Mouse (Mus musculus): ENCODE measurements at regions not wholly inside any gene's neighbourhood (a gene's known extent, or its start where the extent isn't known, plus 50 kb on each side); places are given as distances from the start of the nearest gene placed in this dataset.
A peak's percentile ranks its signal among the peaks of the same experiment; 100 is the strongest.

DNA sequence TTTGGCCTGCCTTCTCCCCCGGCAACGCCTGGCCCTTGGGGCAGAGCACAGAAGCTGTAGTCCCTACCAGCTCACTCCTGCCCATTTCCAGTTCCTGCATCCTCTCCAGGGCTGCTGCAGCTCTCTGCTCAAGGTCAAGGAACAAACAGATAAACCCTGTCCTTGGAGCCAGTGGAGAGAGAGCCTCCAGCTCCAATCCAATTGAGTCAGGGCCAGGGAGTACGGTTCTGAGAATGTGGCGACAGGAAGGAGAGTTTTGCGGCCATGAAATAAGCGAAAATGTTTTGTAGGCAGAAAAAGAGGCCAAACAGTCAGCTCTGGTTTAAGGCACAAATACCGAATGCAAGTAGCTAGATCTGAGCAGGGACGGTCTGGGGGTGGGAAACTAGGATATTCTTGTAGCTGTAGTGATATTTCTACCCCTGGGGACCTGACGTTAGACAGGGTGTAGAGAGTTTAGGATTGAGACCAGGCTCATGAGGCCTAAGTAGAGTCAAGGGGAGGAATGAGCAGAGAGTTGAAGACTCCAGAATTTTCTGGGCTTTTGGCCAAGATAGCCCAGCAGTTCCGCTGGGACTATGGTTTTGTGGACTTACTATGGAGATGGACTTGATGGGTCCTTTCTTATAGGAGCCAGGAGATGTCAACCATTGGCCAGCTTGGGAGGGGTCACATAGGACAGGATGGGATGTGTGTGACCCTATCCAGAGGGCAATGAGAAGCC, 90.5 kb downstream of the Cstad start:
- H3K27me3 ChIP-seq (replicated peaks; ENCODE audit: control insufficient read depth, insufficient read depth, low read length): no peaks in the 10 kb centered on the region
- H3K4me1 ChIP-seq (ENCODE audit: control insufficient read depth, insufficient read depth, low read length): peaks cover 17% of the 10 kb centered on the region
- H3K36me3 ChIP-seq (ENCODE audit: control insufficient read depth, insufficient read depth, low read length): no peaks in the 10 kb centered on the region
- 52% methylated on average over 10 of the region's 10 CpGs for WGBS
- H3K4me3 ChIP-seq (ENCODE audit: insufficient read depth, low read depth, low read length): no peak overlapping the region
- DNase-seq: peak; percentile 68
- H3K27ac ChIP-seq (ENCODE audit: insufficient read depth, low read depth, low read length): peak overlapping the region; percentile 86
- TF ChIP-seq CTCF (conservative IDR thresholded peaks at IDR 0.05; ENCODE audit: insufficient read depth, insufficient read length, low read depth, low read length): no peak
- no peak for TF ChIP-seq POLR2A (IDR thresholded peaks at IDR 0.05; ENCODE audit: low read depth, low read length)

DNA sequence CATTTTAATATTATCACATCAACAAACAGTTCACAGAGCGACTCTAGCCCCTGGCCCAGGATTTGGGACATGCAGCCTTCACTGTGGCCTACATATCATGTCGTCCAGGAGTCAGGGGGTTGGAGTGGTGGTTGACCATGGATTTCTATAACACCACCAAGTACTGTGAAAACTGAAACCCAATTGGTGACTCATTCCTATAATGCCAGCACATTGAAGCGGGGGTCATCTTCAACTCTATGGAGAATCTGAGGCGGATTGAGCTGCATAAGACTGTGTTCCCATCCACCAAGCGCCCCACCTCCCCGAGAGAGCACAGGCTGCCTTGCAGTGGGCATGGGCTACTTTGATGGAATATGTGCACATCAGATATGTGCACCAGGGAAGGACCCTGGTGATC, 89.6 kb downstream of the Cstad start:
- 98% methylated on average over 6 of the region's 6 CpGs for WGBS
- Histone ChIP-seq H3K4me3 (ENCODE audit: insufficient read depth, low read depth, low read length) (no peak overlapping the region), H3K4me1 (ENCODE audit: control insufficient read depth, insufficient read depth, low read length) (peaks cover 17% of the 10 kb centered on the region), H3K36me3 (ENCODE audit: control insufficient read depth, insufficient read depth, low read length) (no peaks in the 10 kb centered on the region), H3K27me3 (replicated peaks; ENCODE audit: control insufficient read depth, insufficient read depth, low read length) (no peaks in the 10 kb centered on the region), H3K27ac (ENCODE audit: insufficient read depth, low read depth, low read length) (no peak overlapping the region)
- no peak for DNase-seq
- no peak for TF ChIP-seq CTCF (conservative IDR thresholded peaks at IDR 0.05; ENCODE audit: insufficient read depth, insufficient read length, low read depth, low read length)
- no peak for TF ChIP-seq POLR2A (IDR thresholded peaks at IDR 0.05; ENCODE audit: low read depth, low read length)

DNA sequence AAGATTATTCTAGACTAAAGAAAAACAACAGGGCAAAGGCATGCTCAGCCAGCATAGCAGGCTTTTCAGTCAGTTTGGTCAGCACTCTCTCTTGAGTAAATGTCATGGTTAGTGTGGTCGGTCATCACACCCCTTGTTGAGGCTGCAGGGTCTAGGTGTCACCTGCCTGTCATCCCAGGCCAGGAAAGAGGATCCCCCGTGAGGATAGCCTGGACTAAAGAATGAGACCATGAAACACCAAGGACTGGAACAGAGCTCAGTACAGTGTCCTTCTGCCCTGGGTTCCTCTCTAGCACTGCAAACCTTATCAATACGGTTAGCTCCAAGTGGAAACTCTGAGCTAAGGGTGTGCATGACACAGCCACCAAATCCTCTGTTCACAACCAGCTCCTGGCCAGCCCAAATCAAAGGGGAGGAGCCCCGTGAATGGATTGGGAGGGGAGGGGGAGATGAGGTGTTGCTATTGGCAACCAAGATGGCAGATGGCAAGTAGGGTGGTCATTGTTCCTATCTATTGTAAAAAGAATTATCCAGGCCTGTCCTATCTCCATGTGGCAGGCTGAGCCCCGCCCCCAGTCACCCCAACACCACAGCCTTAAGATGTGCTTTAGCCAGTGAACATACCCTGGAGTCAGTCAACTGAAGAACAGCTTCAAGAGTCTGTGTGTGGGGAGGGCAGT, 87.4 kb downstream of the Cstad start:
- no peak for TF ChIP-seq POLR2A (IDR thresholded peaks at IDR 0.05; ENCODE audit: low read depth, low read length)
- no peak for TF ChIP-seq CTCF (conservative IDR thresholded peaks at IDR 0.05; ENCODE audit: insufficient read depth, insufficient read length, low read depth, low read length)
- no peaks in the 10 kb centered on the region for H3K36me3 ChIP-seq (ENCODE audit: control insufficient read depth, insufficient read depth, low read length)
- H3K27me3 ChIP-seq (replicated peaks; ENCODE audit: control insufficient read depth, insufficient read depth, low read length): no peaks in the 10 kb centered on the region
- peak; percentile 27 for DNase-seq
- no peak overlapping the region for H3K27ac ChIP-seq (ENCODE audit: insufficient read depth, low read depth, low read length)
- peaks cover 23% of the 10 kb centered on the region for H3K4me1 ChIP-seq (ENCODE audit: control insufficient read depth, insufficient read depth, low read length)
- no peak overlapping the region for H3K4me3 ChIP-seq (ENCODE audit: insufficient read depth, low read depth, low read length)
- 71% methylated on average over 5 of the region's 5 CpGs for WGBS

DNA sequence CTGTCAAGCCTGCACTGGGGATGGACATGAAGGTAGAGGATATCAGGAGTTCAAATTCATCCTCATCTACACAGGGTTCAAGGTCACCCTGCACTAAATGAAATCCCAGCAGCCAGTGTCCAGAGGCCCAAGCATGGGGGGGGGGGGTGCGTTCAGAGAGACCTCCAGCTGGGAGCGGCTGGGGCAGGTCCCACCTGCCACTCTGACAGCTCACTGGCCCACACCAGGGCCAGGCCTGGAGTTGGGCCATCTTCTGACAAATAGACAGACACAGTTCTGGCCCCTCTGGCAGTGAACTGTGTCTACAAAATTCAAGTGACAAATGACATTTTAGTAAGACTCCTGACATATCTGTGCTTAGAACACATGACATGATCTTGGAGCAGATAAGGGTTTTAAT, 86.8 kb downstream of the Cstad start:
- no peak for TF ChIP-seq POLR2A (IDR thresholded peaks at IDR 0.05; ENCODE audit: low read depth, low read length)
- no peak for TF ChIP-seq CTCF (conservative IDR thresholded peaks at IDR 0.05; ENCODE audit: insufficient read depth, insufficient read length, low read depth, low read length)
- WGBS: 81% methylated on average over 2 of the region's 2 CpGs

DNA sequence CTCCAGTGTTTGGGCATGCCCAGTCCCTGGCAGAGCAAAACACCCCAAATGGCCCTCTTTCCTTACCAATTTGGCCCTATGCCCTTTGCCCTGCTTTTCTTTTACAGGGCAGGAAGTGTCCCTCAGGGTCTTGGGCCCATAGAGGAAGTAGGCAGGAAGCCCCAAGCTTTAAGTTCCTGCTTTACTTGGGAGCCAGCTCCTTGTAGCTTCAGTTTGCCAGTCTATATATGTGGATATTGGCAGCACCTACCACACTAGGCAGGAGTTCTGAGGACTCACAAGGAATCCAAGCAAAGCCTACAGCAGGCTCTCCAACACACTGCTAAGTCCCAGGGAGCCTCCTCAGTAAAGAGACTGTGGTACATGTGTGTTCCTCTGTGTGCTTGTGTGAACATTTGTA, 84.2 kb downstream of the Cstad start:
- no peaks in the 10 kb centered on the region for H3K36me3 ChIP-seq (ENCODE audit: control insufficient read depth, insufficient read depth, low read length)
- no peak overlapping the region for H3K4me3 ChIP-seq (ENCODE audit: insufficient read depth, low read depth, low read length)
- peak overlapping the region; percentile 21; the same call in 1 of the 2 replicates for H3K27ac ChIP-seq (ENCODE audit: insufficient read depth, low read depth, low read length)
- DNase-seq: no peak
- no peak for TF ChIP-seq POLR2A (IDR thresholded peaks at IDR 0.05; ENCODE audit: low read depth, low read length)
- no peak for TF ChIP-seq CTCF (conservative IDR thresholded peaks at IDR 0.05; ENCODE audit: insufficient read depth, insufficient read length, low read depth, low read length)
- H3K4me1 ChIP-seq (ENCODE audit: control insufficient read depth, insufficient read depth, low read length): peaks cover 10% of the 10 kb centered on the region
- H3K27me3 ChIP-seq (replicated peaks; ENCODE audit: control insufficient read depth, insufficient read depth, low read length): no peaks in the 10 kb centered on the region

More for the DNA sequence above, 86.8 kb downstream of the Cstad start:
- H3K27me3 ChIP-seq (replicated peaks; ENCODE audit: control insufficient read depth, insufficient read depth, low read length): no peaks in the 10 kb centered on the region
- H3K27ac ChIP-seq (ENCODE audit: insufficient read depth, low read depth, low read length): no peak overlapping the region
- DNase-seq: no peak
- no peak overlapping the region for H3K4me3 ChIP-seq (ENCODE audit: insufficient read depth, low read depth, low read length)
- peaks cover 22% of the 10 kb centered on the region for H3K4me1 ChIP-seq (ENCODE audit: control insufficient read depth, insufficient read depth, low read length)
- H3K36me3 ChIP-seq (ENCODE audit: control insufficient read depth, insufficient read depth, low read length): no peaks in the 10 kb centered on the region

DNA sequence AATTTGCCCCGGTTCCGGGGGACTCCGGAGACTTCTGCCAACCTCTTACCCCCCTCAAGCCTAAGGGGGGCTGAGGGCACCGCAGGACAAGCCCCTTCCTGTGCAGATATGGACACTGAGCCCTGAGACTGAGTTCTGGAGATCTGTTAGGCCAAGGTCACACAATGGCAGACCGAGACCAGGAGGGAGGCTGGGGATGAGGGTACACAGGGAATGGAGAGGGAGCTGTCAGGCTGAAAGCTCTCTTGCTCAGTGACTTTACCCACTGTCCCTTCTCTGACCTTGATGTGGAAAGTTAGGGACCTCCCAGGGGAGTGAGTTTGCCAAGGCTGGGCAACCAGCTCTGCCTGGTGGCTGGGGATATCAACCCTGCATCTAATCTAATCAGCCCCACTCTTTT, 82.7 kb downstream of the Cstad start:
- H3K36me3 ChIP-seq (ENCODE audit: control insufficient read depth, insufficient read depth, low read length): no peaks in the 10 kb centered on the region
- WGBS: 28% methylated on average over 5 of the region's 5 CpGs
- TF ChIP-seq POLR2A (IDR thresholded peaks at IDR 0.05; ENCODE audit: low read depth, low read length) (no peak), CTCF (conservative IDR thresholded peaks at IDR 0.05; ENCODE audit: insufficient read depth, insufficient read length, low read depth, low read length) (no peak)
- peaks cover 10% of the 10 kb centered on the region for H3K4me1 ChIP-seq (ENCODE audit: control insufficient read depth, insufficient read depth, low read length)
- DNase-seq: peak; percentile 41
- no peaks in the 10 kb centered on the region for H3K27me3 ChIP-seq (replicated peaks; ENCODE audit: control insufficient read depth, insufficient read depth, low read length)
- peak overlapping the region; percentile 82 for H3K27ac ChIP-seq (ENCODE audit: insufficient read depth, low read depth, low read length)
- peak overlapping the region; percentile 21 for H3K4me3 ChIP-seq (ENCODE audit: insufficient read depth, low read depth, low read length)

DNA sequence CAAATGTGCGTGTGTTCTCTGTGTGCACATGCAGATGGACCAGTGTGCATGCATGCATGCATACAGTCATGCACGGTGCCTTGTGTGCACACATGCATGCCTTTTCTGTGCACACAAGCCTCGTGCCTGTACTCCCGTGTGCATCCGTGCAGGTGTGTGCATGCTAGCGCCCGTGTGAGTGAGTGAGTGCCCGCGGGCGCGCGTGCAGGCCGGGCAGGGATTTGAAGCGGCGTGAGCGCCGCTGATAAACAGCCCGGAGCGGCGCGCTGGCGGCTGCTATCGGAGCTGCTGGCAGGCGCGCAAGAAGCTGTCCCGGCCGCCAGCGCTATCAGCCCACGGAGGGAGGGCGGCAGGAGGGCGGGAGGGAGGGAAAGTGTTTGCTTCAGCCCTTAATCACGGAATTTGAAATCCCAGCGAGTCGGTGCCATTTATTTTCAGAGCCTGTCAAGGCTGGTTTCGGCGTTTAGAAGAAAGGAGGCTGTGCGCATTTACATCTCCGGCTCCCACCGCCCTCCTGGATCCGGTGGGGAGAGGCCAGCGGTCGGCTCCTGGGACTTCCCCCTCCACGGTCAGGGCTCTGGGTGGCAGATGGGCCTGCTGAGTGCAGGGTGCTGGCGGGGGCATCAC, 82.1 kb downstream of the Cstad start:
- H3K4me3 ChIP-seq (ENCODE audit: insufficient read depth, low read depth, low read length): peak overlapping the region; percentile 21

More for the DNA sequence above, 82.1 kb downstream of the Cstad start:
- H3K36me3 ChIP-seq (ENCODE audit: control insufficient read depth, insufficient read depth, low read length): no peaks in the 10 kb centered on the region
- H3K27ac ChIP-seq (ENCODE audit: insufficient read depth, low read depth, low read length): peak overlapping the region; percentile 82
- WGBS: 2% methylated on average over 44 of the region's 44 CpGs
- DNase-seq: peak; percentile 72
- peaks cover 10% of the 10 kb centered on the region for H3K4me1 ChIP-seq (ENCODE audit: control insufficient read depth, insufficient read depth, low read length)
- TF ChIP-seq POLR2A (IDR thresholded peaks at IDR 0.05; ENCODE audit: low read depth, low read length): no peak
- TF ChIP-seq CTCF (conservative IDR thresholded peaks at IDR 0.05; ENCODE audit: insufficient read depth, insufficient read length, low read depth, low read length): no peak
- no peaks in the 10 kb centered on the region for H3K27me3 ChIP-seq (replicated peaks; ENCODE audit: control insufficient read depth, insufficient read depth, low read length)

All from kidney, adult 2 months (tissue).